Mouse (Mus musculus) limb, embryonic 11.5 days (tissue): Measurements from ENCODE around the gene Zfp36l1. TPM values are rescaled to one million over a fixed set of nuclear protein-coding genes. Genes with fewer than 3 reads are reported as not detected.

Source experiments
- ATAC-seq: fragments of 200-750 bp; cut with Nextera tagmentation; 2 replicates; pipeline ENCODE4 v1.8.0; 2017; ENCODE audit warnings: low read depth; ENCODE audit not compliant: insufficient number of reproducible peaks, low FRiP score, low TSS enrichment
- DNase-seq: peaks from one replicate; pipeline ENCODE4 v3.0.0-alpha.2; 2015; ENCODE audit warnings: low spot score
- H3K27ac ChIP-seq: fragments of 300-500 bp; sonication (generic); replicated peaks from 2 replicates; pipeline ENCODE4 v1.5.1; 2014; ENCODE audit warnings: low read depth, mild to moderate bottlenecking, low read length
- H3K27me3 ChIP-seq: fragments of 300-500 bp; sonication (generic); 2 replicates; pipeline ENCODE4 v1.6.1; 2014; ENCODE audit warnings: mild to moderate bottlenecking, low read length, mixed read lengths; ENCODE audit not compliant: control insufficient read depth, insufficient read depth
- H3K36me3 ChIP-seq: fragments of 300-500 bp; sonication (generic); 2 replicates; pipeline ENCODE4 v1.6.1; 2014; ENCODE audit warnings: mild to moderate bottlenecking, low read length, moderate library complexity, mixed read lengths; ENCODE audit not compliant: control insufficient read depth, insufficient read depth
- H3K4me1 ChIP-seq: fragments of 300-500 bp; sonication (generic); 2 replicates; pipeline ENCODE4 v1.6.1; 2014; ENCODE audit warnings: low read length, mixed read lengths; ENCODE audit not compliant: control insufficient read depth, insufficient read depth
- H3K4me2 ChIP-seq: fragments of 300-500 bp; sonication (generic); 2 replicates; pipeline ENCODE4 v1.6.1; 2014; ENCODE audit warnings: low read depth, mild to moderate bottlenecking, moderate library complexity; ENCODE audit not compliant: severe bottlenecking
- H3K4me3 ChIP-seq: fragments of 300-500 bp; sonication (generic); 2 replicates; pipeline ENCODE4 v1.5.1; 2014; ENCODE audit warnings: low read depth, low read length
- H3K9ac ChIP-seq: fragments of 300-500 bp; sonication (generic); 2 replicates; pipeline ENCODE4 v1.6.1; 2014; ENCODE audit warnings: mild to moderate bottlenecking, low read length
- H3K9me3 ChIP-seq: fragments of 300-500 bp; sonication (generic); 2 replicates; pipeline ENCODE4 v1.6.1; 2016; ENCODE audit warnings: low read length; ENCODE audit not compliant: control insufficient read depth
- WGBS: fragments of 180-500 bp; shearing (Covaris S2); extraction: QIAGEN DNeasy Blood & Tissue Kit; methylation state at CpG from one replicate; pipeline ENCODE4 v1.1.7; 2014; 5-methylcytosine and 5-hydroxymethylcytosine counted together
- polyA plus RNA-seq: library from polyadenylated mRNA; unstranded; fragments of >200 nt; fragmentation: Nextera tagmentation; extraction: Ambion mirVana; gene quantifications from 2 replicates; pipeline ENCODE4 v1.2.1, GENCODE M21; 2014

Gene Zfp36l1
- polyA plus RNA-seq, 1 experiment from 2014 or later: 140 TPM

DNA sequence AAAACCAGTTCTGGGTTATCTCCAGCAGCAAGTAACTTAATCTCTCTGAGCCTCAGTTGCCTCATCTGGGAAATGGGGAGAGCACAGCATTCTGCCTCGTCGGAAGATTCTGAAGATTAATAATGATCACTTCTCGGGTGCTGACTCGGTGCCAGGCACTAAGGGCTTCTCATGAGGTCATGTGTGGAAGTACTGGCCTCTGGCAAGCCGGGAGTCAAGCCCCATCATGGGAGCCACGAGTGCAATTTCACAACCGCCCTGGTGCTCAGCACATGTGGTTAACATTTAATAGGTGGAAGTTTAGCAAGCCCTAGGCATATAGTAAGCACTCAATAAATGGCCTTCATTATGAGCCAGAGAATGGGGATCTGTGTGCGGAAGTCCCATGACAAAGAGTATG is 22.4 kb upstream of the Zfp36l1 start:
- H3K9me3 ChIP-seq: no peaks in the 10 kb centered on the region
- no peak for ATAC-seq

DNA sequence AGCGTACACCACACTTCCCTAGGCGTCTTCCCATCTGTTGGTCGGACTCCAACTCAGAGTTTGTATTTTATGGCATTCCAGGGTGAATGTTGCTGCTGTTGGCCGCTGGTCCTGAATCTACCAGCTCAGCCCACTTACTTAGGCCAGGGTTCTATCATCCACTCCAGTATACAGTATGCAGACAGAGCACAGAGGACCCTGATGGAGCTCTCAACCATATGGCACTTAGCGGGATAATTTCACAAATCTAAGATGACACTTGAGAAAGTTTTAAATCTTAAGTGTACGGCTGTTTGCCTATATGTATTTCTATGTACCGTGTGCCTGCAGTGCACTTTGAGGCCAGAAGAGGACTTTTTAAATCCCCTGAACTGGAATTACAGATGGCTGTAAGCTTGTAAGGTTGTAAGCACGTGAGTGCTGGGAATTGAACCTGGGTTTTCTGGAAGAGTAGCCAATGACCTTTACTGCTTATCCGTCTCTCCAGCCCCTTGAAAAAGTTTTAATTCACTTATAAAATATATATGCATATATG is 20.3 kb upstream of the Zfp36l1 start:
- Histone ChIP-seq H3K9ac (no peak overlapping the region), H3K27ac (peak overlapping the region; percentile 93; the same call in 1 of the 2 replicates), H3K36me3 (no peaks in the 10 kb centered on the region), H3K4me1 (peaks cover 26% of the 10 kb centered on the region), H3K27me3 (no peaks in the 10 kb centered on the region), H3K4me2 (peak overlapping the region; percentile 61; the same call in 1 of the 2 replicates), H3K9me3 (no peaks in the 10 kb centered on the region), H3K4me3 (no peak overlapping the region; the same call in 1 of the 2 replicates)
- DNase-seq: no peak
- 38% methylated on average over 9 of the region's 9 CpGs for WGBS
- ATAC-seq: peak; percentile 31; the same call in 1 of the 2 replicates

More for the DNA sequence above, 22.4 kb upstream of the Zfp36l1 start:
- Histone ChIP-seq H3K4me3 (no peak overlapping the region), H3K27me3 (no peaks in the 10 kb centered on the region), H3K36me3 (no peaks in the 10 kb centered on the region), H3K27ac (no peak overlapping the region), H3K4me2 (no peak overlapping the region), H3K9ac (0 out of 2 replicates have a peak overlapping the region, but pooled peaks have one; percentile 4), H3K4me1 (peaks cover 17% of the 10 kb centered on the region)
- DNase-seq: no peak
- 82% methylated on average over 8 of the region's 8 CpGs for WGBS

DNA sequence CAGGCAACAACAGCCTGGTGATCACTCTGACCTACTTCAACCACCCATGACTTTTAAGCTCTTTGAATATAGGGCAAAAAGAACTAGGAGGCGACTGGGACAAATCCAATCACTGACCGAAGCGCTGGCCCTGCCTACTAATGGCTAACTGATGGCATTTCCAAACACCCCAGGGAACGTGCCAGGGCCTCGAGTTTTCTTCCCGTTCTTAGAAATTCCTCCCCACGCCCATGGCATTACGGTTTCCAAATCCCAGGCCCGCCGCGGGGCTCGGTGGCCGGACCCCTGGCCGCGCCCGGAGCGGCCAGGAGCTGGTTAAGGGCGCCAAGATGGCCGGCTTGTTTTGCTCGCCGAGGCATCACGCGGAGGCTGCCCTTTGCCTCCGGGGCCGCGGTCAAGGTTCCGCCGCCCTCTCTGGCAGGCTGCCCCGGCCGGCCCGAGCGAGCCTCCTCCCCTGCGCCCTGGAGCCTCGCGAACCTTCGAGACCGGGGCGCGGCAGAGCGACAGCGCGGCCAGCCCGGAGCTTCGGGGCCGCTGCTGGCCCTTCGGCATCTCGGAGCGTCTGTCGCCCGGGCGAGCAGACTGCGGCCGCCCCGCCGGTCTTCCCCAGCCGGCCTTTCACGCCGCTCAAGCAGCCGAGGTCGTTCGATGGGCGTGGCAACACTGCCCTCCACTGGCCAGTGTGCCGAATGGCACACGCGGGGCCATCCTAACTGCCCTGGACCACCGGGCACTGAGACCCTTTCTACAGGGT is 19.6 kb upstream of the Zfp36l1 start:
- H3K27ac ChIP-seq: peak overlapping the region; percentile 93
- H3K36me3 ChIP-seq: no peaks in the 10 kb centered on the region
- DNase-seq (peak; percentile 94), ATAC-seq (peak; percentile 85)
- no peaks in the 10 kb centered on the region for H3K27me3 ChIP-seq
- peaks cover 26% of the 10 kb centered on the region for H3K4me1 ChIP-seq
- peak overlapping the region; percentile 40 for H3K4me3 ChIP-seq
- H3K9ac ChIP-seq: peak overlapping the region; percentile 90
- H3K9me3 ChIP-seq: no peaks in the 10 kb centered on the region
- peak overlapping the region; percentile 61 for H3K4me2 ChIP-seq
- WGBS: under 1% methylated on average over 65 of the region's 66 CpGs

DNA sequence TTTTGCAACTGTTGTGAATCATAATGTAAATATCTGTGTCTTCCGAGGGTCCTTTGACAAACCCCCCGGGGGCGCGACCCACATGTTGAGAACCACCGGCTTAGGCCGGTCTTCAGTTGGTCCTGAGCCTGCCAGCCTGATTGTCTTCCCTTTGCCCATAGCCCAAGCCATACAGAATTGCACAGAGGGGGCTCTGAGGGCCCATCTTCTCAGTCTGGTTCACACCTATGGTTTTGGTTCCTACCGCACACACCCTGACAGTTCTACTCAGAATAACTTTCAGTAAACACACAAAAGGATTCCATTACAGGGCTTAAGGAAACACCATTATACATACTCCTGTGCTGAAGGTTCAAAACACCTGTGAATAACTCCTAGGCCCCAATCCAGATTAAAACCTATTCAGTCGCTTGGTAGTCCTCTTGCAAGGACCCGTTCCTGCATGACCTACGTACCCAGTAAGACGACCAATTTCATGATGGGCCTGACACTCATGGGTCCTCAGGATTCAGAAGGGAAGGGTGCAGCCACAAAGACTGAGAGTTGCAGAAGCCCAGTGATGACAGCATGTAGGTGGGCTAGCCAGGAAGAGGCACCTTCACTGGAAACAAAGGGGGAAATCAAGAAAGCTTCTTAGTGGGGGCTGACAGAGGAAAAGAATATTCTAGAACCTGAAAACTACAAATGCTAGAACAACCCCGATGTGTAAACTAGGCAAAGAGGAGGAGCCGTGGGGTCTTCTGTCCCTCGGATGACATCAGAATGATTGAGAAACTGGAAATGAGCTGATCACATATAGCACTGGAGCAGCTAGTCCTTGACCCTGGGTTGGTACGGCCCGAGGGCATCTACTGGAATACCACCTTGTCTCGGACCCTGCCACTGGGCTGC is 18.8 kb upstream of the Zfp36l1 start:
- Histone ChIP-seq H3K4me1 (peaks cover 26% of the 10 kb centered on the region), H3K36me3 (no peaks in the 10 kb centered on the region), H3K4me3 (peak overlapping the region; percentile 40; the same call in 1 of the 2 replicates), H3K27ac (peak overlapping the region; percentile 93), H3K27me3 (no peaks in the 10 kb centered on the region), H3K9me3 (no peaks in the 10 kb centered on the region), H3K9ac (peak overlapping the region; percentile 90; the same call in 1 of the 2 replicates), H3K4me2 (peak overlapping the region; percentile 61)
- ATAC-seq (no peak), DNase-seq (peak; percentile 32)
- WGBS: 60% methylated on average over 17 of the region's 17 CpGs

DNA sequence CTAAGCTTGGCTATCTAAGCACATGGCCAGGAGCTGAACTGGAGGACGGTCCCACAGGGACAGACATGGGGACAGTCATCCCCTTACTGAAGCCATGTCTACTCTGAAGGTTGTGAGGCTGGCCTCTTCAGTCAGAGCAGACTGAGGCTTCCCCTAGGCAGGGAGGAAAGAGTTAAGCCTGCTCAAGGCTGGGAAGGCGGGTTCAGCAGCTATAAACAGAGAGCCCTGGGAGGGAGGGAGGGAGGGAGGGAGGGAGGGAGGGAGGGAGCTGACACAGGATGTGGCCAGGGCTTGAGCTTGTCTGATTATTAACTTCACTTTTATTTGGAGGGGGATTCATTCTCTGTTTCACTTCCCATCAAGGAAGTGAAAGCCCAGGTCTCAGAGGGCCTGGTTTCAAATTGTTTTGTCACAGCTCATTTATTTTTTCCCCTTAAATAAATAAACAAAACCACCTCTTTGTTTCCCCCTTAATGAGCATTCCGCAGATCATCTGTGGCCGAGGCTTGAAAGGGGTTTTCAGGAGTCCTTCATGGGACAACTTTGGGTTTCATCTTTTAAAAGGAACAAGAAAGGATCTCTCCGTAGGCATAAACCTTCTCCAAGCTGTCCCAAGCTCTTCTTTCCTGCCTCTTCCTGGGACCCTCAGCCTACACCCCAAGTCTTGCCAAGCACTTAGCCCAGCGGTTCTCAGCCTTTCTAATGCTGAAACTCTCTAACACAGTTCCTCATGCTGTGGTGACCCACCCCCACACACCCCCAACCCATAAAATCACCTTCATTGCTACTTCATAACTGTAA is 17.9 kb upstream of the Zfp36l1 start:
- H3K27me3 ChIP-seq: no peaks in the 10 kb centered on the region
- DNase-seq (peak; percentile 62), ATAC-seq (no peak)
- peaks cover 26% of the 10 kb centered on the region for H3K4me1 ChIP-seq
- H3K27ac ChIP-seq: peak overlapping the region; percentile 91
- H3K36me3 ChIP-seq: no peaks in the 10 kb centered on the region
- H3K9ac ChIP-seq: peak overlapping the region; percentile 54; the same call in 1 of the 2 replicates
- H3K9me3 ChIP-seq: no peaks in the 10 kb centered on the region
- H3K4me2 ChIP-seq: peak overlapping the region; percentile 20; the same call in 1 of the 2 replicates
- H3K4me3 ChIP-seq: no peak overlapping the region
- 6% methylated on average over 6 of the region's 6 CpGs for WGBS

DNA sequence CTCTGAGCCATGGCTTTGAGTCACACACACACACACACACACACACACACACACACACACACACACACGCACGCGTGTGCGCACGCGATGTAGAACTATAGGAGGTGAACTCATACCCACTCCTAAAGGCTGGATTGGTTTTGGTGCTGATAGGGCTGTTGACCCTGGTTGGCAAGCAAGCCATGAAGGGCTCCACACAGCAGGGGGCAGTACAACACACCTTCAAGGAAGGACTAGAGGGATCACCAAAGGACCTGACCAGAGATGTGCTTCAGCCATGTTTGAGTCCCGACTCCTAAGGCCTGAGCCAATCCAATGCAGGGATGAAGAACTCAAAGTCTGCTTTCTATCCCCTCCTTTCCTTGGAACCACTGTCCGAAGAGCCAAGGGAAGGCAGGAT is 16.7 kb upstream of the Zfp36l1 start:
- Histone ChIP-seq H3K36me3 (no peaks in the 10 kb centered on the region), H3K4me1 (peaks cover 26% of the 10 kb centered on the region), H3K27ac (peak overlapping the region; percentile 91), H3K4me3 (no peak overlapping the region), H3K9me3 (no peaks in the 10 kb centered on the region), H3K9ac (no peak overlapping the region), H3K4me2 (no peak overlapping the region), H3K27me3 (no peaks in the 10 kb centered on the region)
- ATAC-seq (no peak), DNase-seq (no peak)
- 95% methylated on average over 8 of the region's 8 CpGs for WGBS

DNA sequence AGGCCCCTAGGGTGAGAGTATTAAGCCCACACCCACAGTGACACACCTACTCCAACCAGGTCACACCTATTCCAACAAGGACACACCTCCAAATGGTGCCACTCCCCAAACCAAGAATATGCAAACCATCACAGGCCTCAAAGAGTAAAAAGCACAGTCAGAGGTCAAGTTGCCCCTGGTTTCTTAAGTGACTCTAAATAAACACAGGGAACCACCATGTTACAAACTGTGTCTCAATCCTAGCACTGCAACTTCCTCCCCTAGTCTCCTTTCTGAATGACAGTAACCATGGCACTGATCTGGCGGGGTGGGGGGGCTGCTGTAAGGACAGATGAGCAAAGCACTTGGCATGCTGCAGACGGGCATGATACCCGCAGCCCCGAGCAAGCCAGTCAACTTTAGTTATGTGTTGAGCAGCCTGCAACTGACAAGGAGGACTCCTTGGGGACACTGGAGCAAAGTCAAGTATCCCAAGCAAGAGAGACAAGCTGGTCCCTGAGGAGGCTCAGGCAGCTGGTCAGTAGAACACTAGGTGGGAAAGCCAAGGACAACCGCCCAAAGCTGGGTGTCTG is 14.5 kb upstream of the Zfp36l1 start:
- H3K4me2 ChIP-seq: no peak overlapping the region
- no peaks in the 10 kb centered on the region for H3K9me3 ChIP-seq
- peaks cover 27% of the 10 kb centered on the region for H3K4me1 ChIP-seq
- 95% methylated on average over 5 of the region's 5 CpGs for WGBS
- H3K4me3 ChIP-seq: no peak overlapping the region
- no peak for DNase-seq
- H3K36me3 ChIP-seq: no peaks in the 10 kb centered on the region
- no peaks in the 10 kb centered on the region for H3K27me3 ChIP-seq
- H3K27ac ChIP-seq: no peak overlapping the region
- ATAC-seq: no peak
- no peak overlapping the region for H3K9ac ChIP-seq
